Mouse (Mus musculus) ES-Bruce4 (cell line): ENCODE measurements around the gene Ahsa1.

ENCODE experiments used
- CTCF ChIP-seq: IDR thresholded peaks from one replicate; pipeline ENCODE4 v1.8.1; 2011; ENCODE audit warnings: low read depth, low read length
- POLR2A ChIP-seq: IDR thresholded peaks from one replicate; pipeline ENCODE4 v1.8.1; 2011; ENCODE audit warnings: low read length; ENCODE audit not compliant: insufficient read depth

DNA sequence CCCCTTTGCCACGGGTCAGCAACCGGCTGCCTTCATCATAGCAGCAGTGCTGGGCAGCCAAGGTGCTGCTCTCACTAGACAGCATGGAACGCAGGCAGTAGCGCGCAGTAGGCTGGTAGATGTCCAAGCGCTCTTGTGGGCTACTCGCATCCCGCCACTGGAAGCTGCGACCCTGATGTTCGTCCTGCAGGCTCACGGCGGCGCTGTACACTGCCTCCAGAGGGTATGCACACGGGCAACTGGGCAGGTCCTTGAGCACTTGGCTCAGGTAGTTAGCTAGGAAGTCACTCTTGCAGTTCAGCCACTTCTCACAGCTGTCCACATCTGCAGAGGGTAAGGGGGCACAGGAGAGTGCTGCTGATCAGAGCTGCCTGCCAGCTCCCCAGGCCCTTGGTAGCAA, 13.6 kb downstream of the Ahsa1 start:
- TF ChIP-seq CTCF (peak; percentile 83), POLR2A (no peak)
